Mouse (Mus musculus) liver, embryonic 15.5 days (tissue): ENCODE measurements around the gene Pik3r5. TPM values are rescaled to one million over a fixed set of nuclear protein-coding genes. Genes with fewer than 3 reads are reported as not detected.

Source experiments
- ATAC-seq: fragments of 200-750 bp; cut with Nextera tagmentation; 2 replicates; pipeline ENCODE4 v1.8.0; 2017; ENCODE audit warnings: moderate number of reproducible peaks, mild to moderate bottlenecking, moderate library complexity; ENCODE audit not compliant: insufficient read depth
- H3K27ac ChIP-seq: fragments of 300-500 bp; sonication (generic); replicated peaks from 2 replicates; pipeline ENCODE4 v1.5.1; 2015; ENCODE audit warnings: mild to moderate bottlenecking, inconsistent platforms
- H3K27me3 ChIP-seq: fragments of 300-500 bp; sonication (generic); 2 replicates; pipeline ENCODE4 v1.6.1; 2015; ENCODE audit warnings: mild to moderate bottlenecking, inconsistent platforms
- H3K36me3 ChIP-seq: fragments of 300-500 bp; sonication (generic); replicated peaks from 2 replicates; pipeline ENCODE4 v1.6.1; 2015; ENCODE audit warnings: moderate library complexity, mild to moderate bottlenecking, inconsistent platforms
- H3K4me1 ChIP-seq: fragments of 300-500 bp; sonication (generic); replicated peaks from 2 replicates; pipeline ENCODE4 v1.6.1; 2015; ENCODE audit warnings: inconsistent platforms
- H3K4me2 ChIP-seq: fragments of 300-500 bp; sonication (generic); 2 replicates; pipeline ENCODE4 v1.6.1; 2015; ENCODE audit warnings: moderate library complexity, mild to moderate bottlenecking, inconsistent platforms
- H3K4me3 ChIP-seq: fragments of 300-500 bp; sonication (generic); replicated peaks from 2 replicates; pipeline ENCODE4 v1.5.1; 2015; ENCODE audit warnings: mild to moderate bottlenecking, inconsistent platforms
- H3K9ac ChIP-seq: fragments of 300-500 bp; sonication (generic); 2 replicates; pipeline ENCODE4 v1.6.1; 2015; ENCODE audit warnings: moderate library complexity, mild to moderate bottlenecking, inconsistent platforms
- H3K9me3 ChIP-seq: fragments of 300-500 bp; sonication (generic); replicated peaks from 2 replicates; pipeline ENCODE4 v1.6.1; 2016; ENCODE audit warnings: inconsistent platforms
- WGBS: fragments of 180-500 bp; shearing (Covaris S2); methylation state at CpG from one replicate; pipeline ENCODE4 v1.1.7; 2015; ENCODE audit warnings: mixed read lengths; ENCODE audit not compliant: insufficient replicate concordance; 5-methylcytosine and 5-hydroxymethylcytosine counted together
- polyA plus RNA-seq: library from polyadenylated mRNA; unstranded; fragments of >200 nt; fragmentation: Nextera tagmentation; extraction: Ambion mirVana; gene quantifications from 2 replicates; pipeline ENCODE4 v1.2.1, GENCODE M21; 2015

The Pik3r5 gene
- polyA plus RNA-seq, result 0.78 and 0.83 TPM in 2 replicates

- H3K4me3 ChIP-seq, result peak within 1 kb of the TSS; percentile 51
- peaks cover 25% of the 10 kb centered on the region for H3K27me3 ChIP-seq
- WGBS, result 2% methylated on average over 35 of the region's 35 CpGs
- 0 out of 2 replicates have a peak, but pooled peaks cover 4% of the 10 kb centered on the region for H3K4me1 ChIP-seq
- no peaks in the 10 kb centered on the region for H3K36me3 ChIP-seq
- no peaks in the 10 kb centered on the region for H3K9me3 ChIP-seq
- H3K27ac ChIP-seq, result peak within 1 kb of the TSS; percentile 42; the same call in 1 of the 2 replicates
- peak; percentile 52 for ATAC-seq
- H3K9ac ChIP-seq, result no peak within 1 kb of the TSS
- H3K4me2 ChIP-seq, result peak within 1 kb of the TSS; percentile 60
These were observed at the start of gene Pik3r5 for GRCm38 (mm10) chr11:68431699-68432360. Gene Pik3r5 (plus strand): TSS chr11:68432121.

GRCm38 (mm10) chr11:68383519-68383918 is 48.4 kb upstream of the Pik3r5 start:
- Histone ChIP-seq H3K36me3 (no peaks in the 10 kb centered on the region), H3K9me3 (no peaks in the 10 kb centered on the region), H3K27ac (no peak overlapping the region), H3K9ac (no peak overlapping the region), H3K4me1 (peaks cover 20% of the 10 kb centered on the region), H3K27me3 (peaks cover 92% of the 10 kb centered on the region), H3K4me3 (no peak overlapping the region), H3K4me2 (no peak overlapping the region)
- WGBS, result 4% methylated on average over 10 of the region's 10 CpGs
- no peak for ATAC-seq

- Histone ChIP-seq H3K4me3 (no peak overlapping the region), H3K4me2 (no peak overlapping the region), H3K27ac (no peak overlapping the region), H3K27me3 (peaks cover 96% of the 10 kb centered on the region), H3K9me3 (no peaks in the 10 kb centered on the region), H3K36me3 (no peaks in the 10 kb centered on the region), H3K4me1 (peaks cover 20% of the 10 kb centered on the region), H3K9ac (no peak overlapping the region)
- 10% methylated on average over 12 of the region's 12 CpGs for WGBS
- no peak for ATAC-seq
These were observed 47.8 kb upstream of the Pik3r5 start for GRCm38 (mm10) chr11:68384131-68384530.

DNA sequence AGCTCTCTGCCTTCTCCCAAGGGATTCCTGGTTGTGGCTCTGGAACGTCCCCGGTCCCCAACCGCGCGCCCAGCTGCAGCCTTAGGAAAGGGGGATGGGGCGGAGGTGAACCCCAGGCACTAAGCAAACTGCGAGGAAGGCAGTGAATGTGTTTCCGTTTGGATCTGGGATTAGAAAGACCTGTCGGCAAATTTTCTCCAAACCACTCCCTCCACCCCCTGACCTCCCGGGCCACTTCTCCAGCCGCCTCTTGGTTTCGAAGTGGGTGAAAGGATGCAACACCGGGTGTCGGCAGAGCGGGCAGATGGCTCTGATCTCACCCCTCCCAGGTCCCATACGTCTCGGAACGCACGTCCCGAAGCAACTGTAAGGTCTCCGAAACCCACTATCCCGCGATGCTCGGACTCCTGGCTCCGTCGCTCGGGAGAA is 47.3 kb upstream of the Pik3r5 start:
- Histone ChIP-seq H3K4me2 (peak overlapping the region; percentile 70; the same call in 1 of the 2 replicates), H3K9ac (no peak overlapping the region)
- ATAC-seq, result no peak

DNA sequence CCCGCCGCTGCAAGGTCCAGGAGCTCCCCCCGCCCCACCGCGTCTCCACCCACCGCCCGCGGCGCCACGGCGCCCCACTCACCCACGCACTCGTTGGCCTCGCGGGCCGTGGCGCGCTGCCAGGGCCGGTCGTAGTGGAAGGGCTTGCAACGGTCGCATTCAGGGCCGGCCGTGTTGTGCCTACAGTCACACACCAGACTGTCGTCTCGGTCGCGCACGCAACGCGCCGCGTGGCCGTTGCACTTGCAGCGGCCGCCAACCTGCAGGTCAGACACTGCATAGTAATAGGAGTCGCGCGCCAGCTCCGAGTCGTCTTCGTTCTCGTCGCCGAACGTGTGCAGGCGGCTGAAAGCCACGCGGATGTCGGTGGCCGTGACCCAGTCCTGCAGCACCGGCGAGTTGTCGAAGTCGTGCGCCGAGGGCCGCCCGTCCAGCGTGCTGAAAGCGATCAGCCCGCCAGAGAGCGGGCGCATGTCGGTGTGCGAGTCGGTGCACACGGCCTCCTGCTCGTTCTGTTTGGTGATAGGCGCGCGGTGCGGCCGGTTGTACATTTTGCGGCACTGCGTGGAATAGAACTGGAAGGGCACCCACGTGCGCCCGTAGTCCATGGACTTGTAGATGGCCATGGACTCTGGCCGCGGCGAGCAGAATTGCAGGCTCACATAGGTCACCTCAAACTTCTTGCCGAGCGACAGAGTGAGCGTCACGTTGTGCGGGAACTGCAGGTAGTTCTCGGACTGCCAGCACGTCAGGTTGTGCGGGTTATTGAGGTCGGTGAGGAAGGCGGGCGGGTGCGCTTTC is 46.7 kb upstream of the Pik3r5 start:
- H3K27me3 ChIP-seq, result peaks cover 96% of the 10 kb centered on the region
- H3K9ac ChIP-seq, result no peak overlapping the region
- no peak for ATAC-seq
- peaks cover 20% of the 10 kb centered on the region for H3K4me1 ChIP-seq
- H3K4me2 ChIP-seq, result peak overlapping the region; percentile 70
- no peaks in the 10 kb centered on the region for H3K9me3 ChIP-seq
- 2% methylated on average over 94 of the region's 94 CpGs for WGBS
- no peaks in the 10 kb centered on the region for H3K36me3 ChIP-seq
- peak overlapping the region; percentile 56 for H3K4me3 ChIP-seq
- H3K27ac ChIP-seq, result no peak overlapping the region

More for the DNA sequence above, 47.3 kb upstream of the Pik3r5 start:
- Histone ChIP-seq H3K27ac (no peak overlapping the region), H3K4me3 (peak overlapping the region; percentile 56; the same call in 1 of the 2 replicates), H3K4me1 (peaks cover 20% of the 10 kb centered on the region), H3K36me3 (no peaks in the 10 kb centered on the region), H3K27me3 (peaks cover 96% of the 10 kb centered on the region), H3K9me3 (no peaks in the 10 kb centered on the region)
- WGBS, result 2% methylated on average over 27 of the region's 27 CpGs

GRCm38 (mm10) chr11:68385921-68386588 is 45.9 kb upstream of the Pik3r5 start:
- no peak for ATAC-seq
- no peaks in the 10 kb centered on the region for H3K9me3 ChIP-seq
- peak overlapping the region; percentile 70 for H3K4me2 ChIP-seq
- peak overlapping the region; percentile 56 for H3K4me3 ChIP-seq
- WGBS, result 1% methylated on average over 63 of the region's 68 CpGs
- H3K9ac ChIP-seq, result no peak overlapping the region
- peaks cover 97% of the 10 kb centered on the region for H3K27me3 ChIP-seq
- no peak overlapping the region for H3K27ac ChIP-seq
- H3K4me1 ChIP-seq, result peaks cover 20% of the 10 kb centered on the region
- no peaks in the 10 kb centered on the region for H3K36me3 ChIP-seq

- no peak overlapping the region for H3K27ac ChIP-seq
- H3K4me3 ChIP-seq, result peak overlapping the region; percentile 56
- no peaks in the 10 kb centered on the region for H3K9me3 ChIP-seq
- whole genome bisulfite sequencing, result 2% methylated on average over 90 of the region's 90 CpGs
- no peaks in the 10 kb centered on the region for H3K36me3 ChIP-seq
- H3K4me1 ChIP-seq, result peaks cover 20% of the 10 kb centered on the region
- peaks cover 97% of the 10 kb centered on the region for H3K27me3 ChIP-seq
- peak overlapping the region; percentile 70 for H3K4me2 ChIP-seq
- ATAC-seq, result no peak
- H3K9ac ChIP-seq, result no peak overlapping the region
These were observed 45.1 kb upstream of the Pik3r5 start for GRCm38 (mm10) chr11:68386589-68387440.

GRCm38 (mm10) chr11:68387441-68387760 is 44.5 kb upstream of the Pik3r5 start:
- WGBS, result 36% methylated on average over 4 of the region's 4 CpGs
- no peak overlapping the region for H3K9ac ChIP-seq
- peak overlapping the region; percentile 70 for H3K4me2 ChIP-seq
- no peak overlapping the region for H3K27ac ChIP-seq
- H3K36me3 ChIP-seq, result no peaks in the 10 kb centered on the region
- ATAC-seq, result no peak
- peaks cover 97% of the 10 kb centered on the region for H3K27me3 ChIP-seq
- H3K4me1 ChIP-seq, result peaks cover 20% of the 10 kb centered on the region
- H3K4me3 ChIP-seq, result peak overlapping the region; percentile 56
- H3K9me3 ChIP-seq, result no peaks in the 10 kb centered on the region

DNA sequence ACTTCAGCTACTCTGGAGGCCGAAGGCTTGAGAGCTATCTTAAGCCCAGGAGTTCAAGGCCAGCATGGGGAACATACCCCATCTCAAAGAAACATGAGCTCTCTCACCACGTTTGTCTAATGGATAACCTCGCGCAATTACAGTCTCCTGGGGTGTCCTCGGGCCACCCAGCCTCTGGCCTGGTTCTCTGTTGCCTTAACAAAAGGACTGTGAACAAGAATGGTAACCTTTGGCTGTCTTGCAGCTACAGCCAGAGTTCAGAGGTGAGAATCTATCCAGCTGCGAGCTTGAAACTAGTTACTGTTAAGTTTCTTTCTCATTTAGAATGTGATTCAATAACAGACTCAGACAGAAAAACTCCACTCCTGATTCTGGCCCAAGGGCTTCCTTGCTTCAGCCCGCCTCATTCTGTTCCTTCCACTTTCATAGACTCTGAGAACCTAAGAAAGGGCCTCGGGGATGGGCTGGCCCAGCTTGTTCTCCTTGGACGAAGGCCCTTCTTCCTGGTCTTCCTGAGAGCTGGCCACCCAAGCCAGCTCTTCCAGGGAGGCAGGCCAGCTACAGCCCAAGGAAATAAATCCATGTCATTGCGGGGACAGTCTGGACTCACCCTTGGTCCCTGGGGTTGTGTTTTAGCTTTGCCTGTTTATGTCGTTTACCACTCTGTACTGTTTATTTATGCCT is 43.8 kb upstream of the Pik3r5 start:
- H3K9me3 ChIP-seq, result no peaks in the 10 kb centered on the region
- H3K27ac ChIP-seq, result no peak overlapping the region
- ATAC-seq, result no peak
- no peak overlapping the region for H3K4me2 ChIP-seq
- no peak overlapping the region for H3K4me3 ChIP-seq
- no peaks in the 10 kb centered on the region for H3K36me3 ChIP-seq
- no peak overlapping the region for H3K9ac ChIP-seq
- 34% methylated on average over 11 of the region's 11 CpGs for WGBS
- H3K4me1 ChIP-seq, result peaks cover 20% of the 10 kb centered on the region
- peaks cover 98% of the 10 kb centered on the region for H3K27me3 ChIP-seq

DNA sequence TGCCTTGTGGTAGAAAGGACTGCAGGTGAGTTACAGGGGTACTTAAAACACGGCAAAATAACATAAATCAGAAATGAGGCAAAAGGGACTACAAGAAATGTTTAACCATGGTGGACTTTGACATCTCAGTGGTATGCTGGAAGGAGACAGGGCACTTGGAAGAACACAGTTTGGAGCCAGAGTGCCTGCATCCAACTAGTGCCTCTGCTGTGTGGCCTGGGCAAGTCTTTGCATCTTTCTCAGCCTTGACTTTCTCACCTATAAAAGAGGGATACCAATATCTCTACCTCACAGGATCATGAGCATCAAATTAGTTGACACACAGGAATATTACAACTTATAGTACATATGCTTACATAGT is 43.3 kb upstream of the Pik3r5 start:
- Histone ChIP-seq H3K9ac (no peak overlapping the region), H3K36me3 (no peaks in the 10 kb centered on the region), H3K4me3 (no peak overlapping the region), H3K9me3 (no peaks in the 10 kb centered on the region), H3K27me3 (peaks cover 96% of the 10 kb centered on the region), H3K4me1 (peaks cover 20% of the 10 kb centered on the region), H3K27ac (no peak overlapping the region), H3K4me2 (no peak overlapping the region)
- 13% methylated on average over 1 of the region's 1 CpGs for WGBS
- no peak for ATAC-seq
